Mouse (Mus musculus) spleen, adult 2 months (tissue): Measurements from ENCODE around the gene Adra1d. TPM values are rescaled to one million over a fixed set of nuclear protein-coding genes. Genes with fewer than 3 reads are reported as not detected.
A peak's percentile ranks its signal among the peaks of the same experiment; 100 is the strongest.

Experiments
- DNase-seq, 2 experiments: peaks; one replicate each; pipeline versions ENCODE4 v3.0.0 to v3.0.0-alpha.2; 2012 to 2021; ENCODE audit warnings: low spot score in 2 of 2, low read depth in 1 of 2
- H3K27ac ChIP-seq: fragments of 200-500 bp; 2 replicates; pipeline ENCODE4 v1.5.1; 2012; ENCODE audit warnings: low read length, inconsistent platforms; ENCODE audit not compliant: insufficient read depth
- H3K27me3 ChIP-seq: fragments of 200-500 bp; 2 replicates; pipeline ENCODE4 v1.6.1; 2012; ENCODE audit warnings: mild to moderate bottlenecking, moderate library complexity, low read length, inconsistent platforms; ENCODE audit not compliant: control insufficient read depth, insufficient read depth
- H3K36me3 ChIP-seq: fragments of 200-500 bp; 2 replicates; pipeline ENCODE4 v1.6.1; 2012; ENCODE audit warnings: mild to moderate bottlenecking, low read length, inconsistent platforms; ENCODE audit not compliant: control insufficient read depth, insufficient read depth
- H3K4me1 ChIP-seq: fragments of 200-500 bp; 2 replicates; pipeline ENCODE4 v1.6.1; 2011; ENCODE audit warnings: inconsistent platforms; ENCODE audit not compliant: control insufficient read depth, insufficient read depth, insufficient read length
- H3K4me3 ChIP-seq: fragments of 200-500 bp; 2 replicates; pipeline ENCODE4 v1.5.1; 2011; ENCODE audit warnings: mild to moderate bottlenecking, inconsistent platforms; ENCODE audit not compliant: insufficient read depth, insufficient read length; ENCODE audit errors: extremely low read depth
- CTCF ChIP-seq: fragments of 200-500 bp; IDR thresholded peaks from 2 replicates; pipeline ENCODE4 v1.5.1; 2011; ENCODE audit warnings: mild to moderate bottlenecking, inconsistent platforms; ENCODE audit not compliant: insufficient read depth, insufficient read length, insufficient replicate concordance; ENCODE audit errors: extremely low read depth
- POLR2A ChIP-seq: fragments of 200-500 bp; IDR thresholded peaks from 2 replicates; pipeline ENCODE4 v1.6.1; 2011; ENCODE audit warnings: low read depth, low read length, inconsistent platforms
- WGBS: fragments of 180-500 bp; shearing (Covaris S2); methylation state at CpG from one replicate; pipeline ENCODE4 v1.1.7; 2018; 5-methylcytosine and 5-hydroxymethylcytosine counted together
- polyA plus RNA-seq: library from polyadenylated mRNA; depleted of rRNA; stranded (reverse); fragments of >200 nt; gene quantifications from 2 replicates; pipeline ENCODE4 v1.2.3, GENCODE M21; 2012

Gene Adra1d
- polyA plus RNA-seq, 1 experiment: 10.0 TPM

DNA sequence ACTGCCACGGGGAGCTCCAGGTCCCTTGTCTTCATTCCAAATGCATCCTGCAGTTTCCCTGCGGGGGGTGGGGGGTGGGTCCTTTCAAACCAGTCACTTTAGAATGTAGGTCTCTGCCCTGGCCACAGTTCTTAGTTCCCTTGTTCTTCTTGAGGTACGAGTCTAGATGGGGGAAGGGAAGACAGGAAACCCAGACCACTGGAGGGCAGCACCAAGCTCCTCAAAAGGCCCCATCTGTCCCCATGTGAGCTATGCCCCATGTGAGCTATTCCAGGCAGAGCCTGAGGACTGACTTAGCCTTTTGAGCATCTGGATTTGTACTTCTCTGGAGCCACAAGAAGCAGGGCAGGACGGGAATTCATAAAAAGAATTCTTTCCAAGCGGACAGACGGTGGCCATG, 19.6 kb downstream of the Adra1d start:
- H3K36me3 ChIP-seq: no peaks in the 10 kb centered on the region
- no peak for TF ChIP-seq POLR2A
- TF ChIP-seq CTCF: no peak
- 48% methylated on average over 6 of the region's 6 CpGs for WGBS
- DNase-seq: no peak
- H3K27me3 ChIP-seq: peaks cover 7% of the 10 kb centered on the region; the same call in 1 of the 2 replicates
- no peak overlapping the region for H3K27ac ChIP-seq
- H3K4me1 ChIP-seq: peaks cover 4% of the 10 kb centered on the region; the same call in 1 of the 2 replicates
- H3K4me3 ChIP-seq: no peak overlapping the region

GRCm38 (mm10) chr2:131541686-131542085, 20.4 kb downstream of the Adra1d start:
- H3K4me3 ChIP-seq: no peak overlapping the region
- no peaks in the 10 kb centered on the region for H3K36me3 ChIP-seq
- peaks cover 4% of the 10 kb centered on the region; the same call in 1 of the 2 replicates for H3K4me1 ChIP-seq
- TF ChIP-seq POLR2A: no peak
- TF ChIP-seq CTCF: no peak
- H3K27me3 ChIP-seq: peaks cover 4% of the 10 kb centered on the region; the same call in 1 of the 2 replicates
- H3K27ac ChIP-seq: no peak overlapping the region
- WGBS: 90% methylated on average over 4 of the region's 4 CpGs
- DNase-seq: no peak

DNA sequence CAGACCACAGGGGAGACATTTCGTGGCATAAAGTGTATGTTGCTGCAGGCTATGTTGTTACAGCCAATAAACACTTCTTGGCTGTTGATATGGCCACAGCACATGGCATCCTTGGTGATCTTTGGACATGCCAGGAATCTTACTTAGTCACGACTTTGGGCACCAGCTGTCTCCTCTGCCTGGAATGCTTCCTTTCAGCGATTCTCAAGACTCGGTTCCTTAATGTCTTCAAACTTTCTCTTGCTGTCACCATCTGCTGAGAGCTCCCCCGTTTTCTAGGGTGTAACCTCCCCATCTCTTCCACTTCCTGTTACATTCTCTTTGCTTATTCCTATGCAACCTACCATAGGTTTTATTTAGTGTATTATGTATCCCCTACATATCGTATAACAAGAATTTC, 22.3 kb downstream of the Adra1d start:
- H3K27me3 ChIP-seq: no peaks in the 10 kb centered on the region
- H3K4me1 ChIP-seq: no peaks in the 10 kb centered on the region
- DNase-seq: no peak
- WGBS: 76% methylated on average over 6 of the region's 6 CpGs
- H3K27ac ChIP-seq: no peak overlapping the region
- H3K4me3 ChIP-seq: no peak overlapping the region
- TF ChIP-seq CTCF (no peak), POLR2A (no peak)
- no peaks in the 10 kb centered on the region for H3K36me3 ChIP-seq

DNA sequence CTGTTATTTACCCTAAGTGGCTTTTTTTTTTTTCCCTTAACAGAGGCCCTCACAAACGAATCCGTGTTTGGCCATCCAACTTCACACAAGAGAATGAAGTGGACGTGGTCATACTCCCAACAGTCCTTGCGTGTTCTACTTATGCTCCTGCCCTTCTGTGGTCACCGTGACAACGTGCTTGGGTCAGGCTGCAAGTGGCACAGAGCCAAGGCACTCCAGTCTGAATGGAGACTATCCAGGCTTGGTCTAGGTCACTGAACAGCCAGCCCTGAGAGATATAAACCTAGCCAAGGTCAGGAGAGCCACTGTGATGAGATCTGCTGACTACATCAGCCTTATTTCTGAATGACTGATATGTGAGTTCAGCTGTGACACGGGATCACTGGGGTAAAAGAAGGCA, 23.7 kb downstream of the Adra1d start:
- no peak for TF ChIP-seq POLR2A
- no peak for TF ChIP-seq CTCF
- WGBS: 84% methylated on average over 7 of the region's 7 CpGs

GRCm38 (mm10) chr2:131535168-131535567, 26.9 kb downstream of the Adra1d start:
- no peak overlapping the region for H3K27ac ChIP-seq
- H3K36me3 ChIP-seq: no peaks in the 10 kb centered on the region
- 81% methylated on average over 5 of the region's 5 CpGs for WGBS
- DNase-seq: no peak
- H3K4me3 ChIP-seq: no peak overlapping the region
- TF ChIP-seq CTCF: no peak
- no peak for TF ChIP-seq POLR2A
- H3K27me3 ChIP-seq: no peaks in the 10 kb centered on the region
- H3K4me1 ChIP-seq: no peaks in the 10 kb centered on the region

More for the DNA sequence above, 23.7 kb downstream of the Adra1d start:
- Histone ChIP-seq H3K27ac (no peak overlapping the region), H3K36me3 (no peaks in the 10 kb centered on the region), H3K27me3 (no peaks in the 10 kb centered on the region), H3K4me1 (no peaks in the 10 kb centered on the region), H3K4me3 (no peak overlapping the region)
- DNase-seq: no peak

GRCm38 (mm10) chr2:131531271-131531670, 30.8 kb downstream of the Adra1d start:
- Histone ChIP-seq H3K27me3 (no peaks in the 10 kb centered on the region), H3K4me1 (no peaks in the 10 kb centered on the region), H3K27ac (no peak overlapping the region), H3K4me3 (no peak overlapping the region), H3K36me3 (no peaks in the 10 kb centered on the region)
- DNase-seq: no peak
- WGBS: 90% methylated on average over 7 of the region's 7 CpGs
- no peak for TF ChIP-seq CTCF
- TF ChIP-seq POLR2A: no peak

GRCm38 (mm10) chr2:131530623-131531008, 31.5 kb downstream of the Adra1d start:
- DNase-seq: peak; percentile 31 to 41
- no peaks in the 10 kb centered on the region for H3K4me1 ChIP-seq
- WGBS: 16% methylated on average over 9 of the region's 9 CpGs
- no peaks in the 10 kb centered on the region for H3K36me3 ChIP-seq
- no peaks in the 10 kb centered on the region for H3K27me3 ChIP-seq
- H3K27ac ChIP-seq: no peak overlapping the region
- TF ChIP-seq CTCF (peak; percentile 69; the same call in 1 of the 2 replicates), POLR2A (no peak)
- no peak overlapping the region for H3K4me3 ChIP-seq
